Mouse (Mus musculus): ENCODE data around the gene Zdhhc12.

DNA sequence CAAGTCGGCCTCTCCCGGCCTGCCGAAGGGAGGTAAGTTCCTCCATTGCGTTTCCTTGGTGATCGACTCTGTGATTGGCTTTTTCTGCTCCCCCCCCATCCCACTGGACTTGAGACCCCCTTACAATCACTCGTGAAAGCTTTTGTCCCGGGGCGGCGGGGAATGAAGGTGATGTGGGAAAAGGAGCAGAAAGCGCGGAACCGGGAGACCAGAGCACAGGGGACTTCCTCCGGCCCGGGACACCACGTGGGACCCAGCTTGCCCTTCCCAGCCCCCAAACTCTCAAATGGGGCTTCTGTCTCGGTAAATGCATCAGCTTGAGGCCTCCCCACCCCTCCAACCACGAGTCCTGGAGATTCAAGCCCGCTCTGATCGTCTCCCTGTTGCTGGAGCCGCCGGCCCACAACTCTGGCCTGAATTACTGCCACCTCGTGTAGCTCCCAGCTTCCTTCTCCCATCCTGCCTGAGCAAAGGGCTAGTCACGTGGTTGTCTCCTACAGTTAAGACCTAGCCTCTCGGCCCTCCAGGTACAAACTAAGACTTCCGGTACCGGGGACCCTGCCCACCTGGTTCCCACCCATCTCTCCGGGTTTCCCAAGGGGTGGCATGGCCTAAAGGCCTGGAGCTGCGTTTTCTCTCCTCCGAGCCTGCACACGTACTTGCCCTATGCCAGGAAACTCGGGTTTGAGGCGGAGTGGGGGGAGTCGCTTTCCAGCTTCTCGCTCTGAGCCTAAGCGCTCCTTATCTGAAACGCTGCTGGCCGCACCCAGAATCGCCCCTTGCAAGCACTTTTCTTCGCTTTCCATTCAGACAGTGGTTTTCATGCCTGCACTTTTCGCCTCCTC lies 31.0 kb downstream of the Zdhhc12 start:
- no peak for TF ChIP-seq CHD2 (IDR thresholded peaks at IDR 0.05; ENCODE audit: low read depth, low read length)
- no peak for TF ChIP-seq MAFK (IDR thresholded peaks at IDR 0.05; ENCODE audit: insufficient read depth, low read depth, low read length)
- no peak for TF ChIP-seq ZC3H11A (IDR thresholded peaks at IDR 0.05; ENCODE audit: borderline replicate concordance, low read depth, low read length)

All from ES-E14 (cell line).